Mouse (Mus musculus) neural tube, embryonic 13.5 days (tissue): ENCODE measurements at regions not wholly inside any gene's neighbourhood (a gene's known extent, or its start where the extent isn't known, plus 50 kb on each side); places are given as distances from the start of the nearest gene placed in this dataset.

ENCODE experiments used
- ATAC-seq: fragments of 200-750 bp; cut with Nextera tagmentation; 2 replicates; pipeline ENCODE4 v1.8.0; 2017; ENCODE audit warnings: low read depth, mild to moderate bottlenecking, moderate TSS enrichment, moderate library complexity
- H3K27ac ChIP-seq: fragments of 300-500 bp; sonication (generic); replicated peaks from 2 replicates; pipeline ENCODE4 v1.5.1; 2015; ENCODE audit warnings: moderate library complexity, mild to moderate bottlenecking, inconsistent platforms
- H3K27me3 ChIP-seq: fragments of 300-500 bp; sonication (generic); 2 replicates; pipeline ENCODE4 v1.6.1; 2015; ENCODE audit warnings: mild to moderate bottlenecking, inconsistent platforms
- H3K36me3 ChIP-seq: fragments of 300-500 bp; sonication (generic); 2 replicates; pipeline ENCODE4 v1.6.1; 2015; ENCODE audit warnings: mild to moderate bottlenecking, inconsistent platforms
- H3K4me1 ChIP-seq: fragments of 300-500 bp; sonication (generic); replicated peaks from 2 replicates; pipeline ENCODE4 v1.6.1; 2015; ENCODE audit warnings: inconsistent platforms
- H3K4me2 ChIP-seq: fragments of 300-500 bp; sonication (generic); 2 replicates; pipeline ENCODE4 v1.6.1; 2015; ENCODE audit warnings: inconsistent platforms, mild to moderate bottlenecking, moderate library complexity
- H3K4me3 ChIP-seq: fragments of 300-500 bp; sonication (generic); 2 replicates; pipeline ENCODE4 v1.5.1; 2015; ENCODE audit warnings: mild to moderate bottlenecking, inconsistent platforms
- H3K9ac ChIP-seq: fragments of 300-500 bp; sonication (generic); 2 replicates; pipeline ENCODE4 v1.6.1; 2015; ENCODE audit warnings: moderate library complexity, mild to moderate bottlenecking, inconsistent platforms
- H3K9me3 ChIP-seq: fragments of 300-500 bp; sonication (generic); 2 replicates; pipeline ENCODE4 v1.6.1; 2016; ENCODE audit warnings: inconsistent platforms
- WGBS: fragments of 180-500 bp; shearing (Covaris S2); methylation state at CpG from one replicate; pipeline ENCODE4 v1.1.7; 2015; 5-methylcytosine and 5-hydroxymethylcytosine counted together

- H3K27me3 ChIP-seq = no peaks in the 10 kb centered on the region
- WGBS = 35% methylated on average over 3 of the region's 3 CpGs
- no peak overlapping the region for H3K4me3 ChIP-seq
- H3K9ac ChIP-seq = no peak overlapping the region
- H3K4me1 ChIP-seq = peaks cover 20% of the 10 kb centered on the region
- H3K9me3 ChIP-seq = no peaks in the 10 kb centered on the region
- no peak overlapping the region for H3K4me2 ChIP-seq
- ATAC-seq = peak; percentile 85
- 0 out of 2 replicates have a peak overlapping the region, but pooled peaks have one; percentile 3 for H3K27ac ChIP-seq
- no peaks in the 10 kb centered on the region for H3K36me3 ChIP-seq
Observed at GRCm38 (mm10) chr11:114544212-114544611, 124.1 kb upstream of the Rpl38 start.

DNA sequence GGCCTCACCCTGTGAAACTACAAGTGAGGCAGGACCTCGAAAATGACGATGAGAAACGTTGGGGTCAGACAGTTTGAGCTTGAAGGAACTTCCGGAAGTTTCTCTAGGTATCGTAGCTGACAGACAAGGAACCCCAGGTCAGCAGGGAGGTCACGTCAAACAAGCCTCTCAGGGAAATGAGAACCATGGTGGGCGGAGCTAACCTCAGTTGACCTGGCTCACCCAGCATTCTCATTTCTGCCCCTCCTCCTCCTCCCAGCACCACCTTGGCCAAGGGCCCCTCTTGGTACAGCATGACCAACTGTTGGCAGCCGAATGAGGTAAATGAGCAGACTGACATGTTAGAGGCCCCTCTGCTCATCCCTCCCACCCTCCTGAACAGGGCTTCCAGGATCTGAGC lies 126.2 kb upstream of the Rpl38 start:
- H3K4me3 ChIP-seq = no peak overlapping the region
- H3K27ac ChIP-seq = no peak overlapping the region
- H3K4me1 ChIP-seq = peaks cover 31% of the 10 kb centered on the region
- no peak overlapping the region for H3K4me2 ChIP-seq
- H3K9me3 ChIP-seq = no peaks in the 10 kb centered on the region
- no peaks in the 10 kb centered on the region for H3K36me3 ChIP-seq
- 79% methylated on average over 8 of the region's 8 CpGs for WGBS
- H3K27me3 ChIP-seq = no peaks in the 10 kb centered on the region
- no peak overlapping the region for H3K9ac ChIP-seq
- ATAC-seq = no peak

DNA sequence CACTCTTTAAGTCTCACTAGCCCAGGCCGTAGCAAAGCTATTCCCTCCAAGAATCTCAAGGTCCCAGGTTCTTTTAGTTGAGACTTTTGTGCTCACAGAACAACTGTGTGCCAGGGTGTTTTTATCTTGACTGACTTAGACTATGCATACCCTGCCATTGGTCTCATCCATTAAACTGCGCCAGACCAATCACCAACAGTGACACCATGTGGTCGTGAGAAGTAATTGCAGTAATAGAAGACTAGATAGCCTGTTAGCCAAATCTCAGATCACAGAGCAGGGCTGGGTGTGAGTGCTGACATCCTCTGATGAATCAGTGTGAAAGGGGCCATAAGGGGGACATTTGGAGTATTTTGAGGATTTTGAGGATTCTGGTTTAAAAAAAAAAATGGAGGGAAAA lies 127.8 kb upstream of the Rpl38 start:
- H3K36me3 ChIP-seq = no peaks in the 10 kb centered on the region
- peaks cover 40% of the 10 kb centered on the region for H3K4me1 ChIP-seq
- no peaks in the 10 kb centered on the region for H3K27me3 ChIP-seq
- no peak for ATAC-seq
- H3K4me2 ChIP-seq = no peak overlapping the region
- H3K27ac ChIP-seq = no peak overlapping the region
- no peaks in the 10 kb centered on the region for H3K9me3 ChIP-seq
- no peak overlapping the region for H3K4me3 ChIP-seq
- WGBS = 66% methylated on average over 3 of the region's 3 CpGs
- H3K9ac ChIP-seq = no peak overlapping the region

DNA sequence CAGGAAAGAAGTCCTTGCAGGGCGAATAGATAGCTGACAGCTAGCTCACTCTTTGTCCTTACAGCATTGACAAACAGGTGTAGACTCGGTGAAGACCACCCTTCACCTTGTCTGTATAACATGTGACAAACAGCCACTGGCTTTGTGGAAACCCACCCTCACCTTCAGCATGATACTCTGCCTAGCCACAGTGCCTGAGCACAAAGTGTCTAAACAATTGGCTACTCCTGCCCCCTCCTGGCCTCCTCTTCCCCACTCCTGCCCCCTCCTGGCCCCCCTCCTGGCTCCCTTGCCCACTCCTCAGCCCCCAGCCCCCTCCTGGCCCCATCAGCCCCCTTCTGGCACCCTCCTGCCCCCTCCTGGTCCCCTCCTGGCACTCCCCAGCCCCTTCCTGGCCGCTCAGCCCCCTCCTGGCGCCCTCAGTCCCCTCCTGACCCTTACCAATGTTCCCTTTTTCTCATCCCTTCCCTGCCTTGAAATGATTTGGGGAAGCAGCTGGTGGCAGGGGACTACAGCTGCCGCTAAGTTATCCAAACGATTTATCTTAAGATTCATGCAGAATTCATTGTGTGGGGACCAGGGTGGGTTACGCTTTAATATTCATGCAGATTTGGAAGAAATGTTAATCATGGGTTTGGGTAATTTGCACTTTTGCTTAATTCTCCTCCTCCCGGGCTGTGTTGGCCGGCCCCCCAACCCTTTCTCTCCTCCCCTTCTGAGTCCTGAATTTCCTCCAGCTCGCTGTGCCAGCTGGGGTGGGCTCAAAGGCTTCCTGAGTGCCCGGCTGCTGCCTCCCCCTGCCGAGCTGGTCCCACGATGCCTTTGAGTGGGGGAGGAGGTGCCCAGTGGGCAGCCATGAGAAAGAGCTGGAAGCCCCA lies 131.5 kb upstream of the Rpl38 start:
- Histone ChIP-seq H3K9me3 (no peaks in the 10 kb centered on the region), H3K9ac (no peak overlapping the region), H3K27ac (peak overlapping the region; percentile 34; the same call in 1 of the 2 replicates), H3K4me1 (peaks cover 29% of the 10 kb centered on the region), H3K27me3 (no peaks in the 10 kb centered on the region), H3K4me2 (no peak overlapping the region), H3K36me3 (no peaks in the 10 kb centered on the region), H3K4me3 (no peak overlapping the region)
- 14% methylated on average over 13 of the region's 13 CpGs for WGBS
- ATAC-seq = peak; percentile 64

DNA sequence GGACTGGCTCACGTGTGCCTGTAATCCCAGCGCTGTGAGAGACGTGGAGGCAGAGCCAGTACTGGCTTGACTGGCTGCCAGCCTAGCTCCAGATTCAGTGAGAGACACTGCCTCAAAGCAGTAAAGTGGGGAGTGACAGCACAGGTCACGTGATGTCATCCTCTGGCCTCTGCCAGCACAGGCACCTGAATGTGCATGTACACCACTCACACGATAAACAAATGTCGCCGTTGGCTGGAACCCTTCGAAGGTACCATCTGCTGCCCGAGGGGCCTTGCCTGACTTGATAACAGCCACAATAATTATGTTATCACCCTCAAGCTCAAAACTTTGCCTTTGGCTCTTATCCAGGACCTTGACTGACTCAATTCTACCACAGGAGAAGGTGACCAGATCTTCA lies 132.4 kb upstream of the Rpl38 start:
- Histone ChIP-seq H3K4me2 (no peak overlapping the region), H3K27ac (no peak overlapping the region), H3K27me3 (no peaks in the 10 kb centered on the region), H3K4me3 (no peak overlapping the region), H3K4me1 (peaks cover 29% of the 10 kb centered on the region), H3K9ac (no peak overlapping the region), H3K9me3 (no peaks in the 10 kb centered on the region), H3K36me3 (no peaks in the 10 kb centered on the region)
- 88% methylated on average over 9 of the region's 9 CpGs for WGBS
- ATAC-seq = no peak

DNA sequence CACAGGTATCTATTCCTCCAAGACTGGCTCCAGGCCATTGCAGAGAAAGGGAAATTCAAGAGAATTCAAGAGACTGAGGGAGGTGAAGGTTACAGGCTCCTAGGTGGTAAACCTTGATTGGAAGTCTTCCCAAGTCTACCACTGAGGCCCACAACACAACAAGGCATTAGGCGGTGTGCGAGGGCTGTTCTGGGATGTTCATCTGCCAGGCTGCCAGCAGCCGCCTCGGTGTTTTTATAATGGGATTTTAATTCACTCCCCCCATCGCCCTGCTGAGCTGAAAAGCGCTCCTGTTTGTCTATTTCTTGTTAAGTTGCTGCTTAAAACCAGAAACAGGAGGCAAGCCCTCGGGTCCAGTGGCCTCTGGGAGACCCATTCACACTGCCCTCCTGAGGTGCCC lies 133.9 kb upstream of the Rpl38 start:
- Histone ChIP-seq H3K27ac (no peak overlapping the region), H3K36me3 (no peaks in the 10 kb centered on the region), H3K4me1 (peaks cover 29% of the 10 kb centered on the region), H3K4me2 (no peak overlapping the region), H3K4me3 (no peak overlapping the region), H3K27me3 (no peaks in the 10 kb centered on the region), H3K9ac (no peak overlapping the region), H3K9me3 (no peaks in the 10 kb centered on the region)
- ATAC-seq = no peak
- 62% methylated on average over 7 of the region's 7 CpGs for WGBS

- no peak for ATAC-seq
- Histone ChIP-seq H3K4me3 (no peak overlapping the region), H3K27ac (no peak overlapping the region), H3K36me3 (no peaks in the 10 kb centered on the region), H3K9me3 (no peaks in the 10 kb centered on the region), H3K9ac (no peak overlapping the region), H3K27me3 (no peaks in the 10 kb centered on the region), H3K4me2 (no peak overlapping the region), H3K4me1 (peaks cover 15% of the 10 kb centered on the region)
- 54% methylated on average over 4 of the region's 4 CpGs for WGBS
Observed at GRCm38 (mm10) chr11:114531241-114531765, 137.0 kb upstream of the Rpl38 start.

GRCm38 (mm10) chr11:114528937-114529772 lies 139.2 kb upstream of the Rpl38 start:
- Histone ChIP-seq H3K9me3 (no peaks in the 10 kb centered on the region), H3K9ac (no peak overlapping the region), H3K36me3 (no peaks in the 10 kb centered on the region), H3K27ac (0 out of 2 replicates have a peak overlapping the region, but pooled peaks have one; percentile 9), H3K4me3 (no peak overlapping the region), H3K27me3 (no peaks in the 10 kb centered on the region), H3K4me2 (no peak overlapping the region), H3K4me1 (0 out of 2 replicates have a peak, but pooled peaks cover 6% of the 10 kb centered on the region)
- 41% methylated on average over 10 of the region's 10 CpGs for WGBS
- ATAC-seq = no peak

DNA sequence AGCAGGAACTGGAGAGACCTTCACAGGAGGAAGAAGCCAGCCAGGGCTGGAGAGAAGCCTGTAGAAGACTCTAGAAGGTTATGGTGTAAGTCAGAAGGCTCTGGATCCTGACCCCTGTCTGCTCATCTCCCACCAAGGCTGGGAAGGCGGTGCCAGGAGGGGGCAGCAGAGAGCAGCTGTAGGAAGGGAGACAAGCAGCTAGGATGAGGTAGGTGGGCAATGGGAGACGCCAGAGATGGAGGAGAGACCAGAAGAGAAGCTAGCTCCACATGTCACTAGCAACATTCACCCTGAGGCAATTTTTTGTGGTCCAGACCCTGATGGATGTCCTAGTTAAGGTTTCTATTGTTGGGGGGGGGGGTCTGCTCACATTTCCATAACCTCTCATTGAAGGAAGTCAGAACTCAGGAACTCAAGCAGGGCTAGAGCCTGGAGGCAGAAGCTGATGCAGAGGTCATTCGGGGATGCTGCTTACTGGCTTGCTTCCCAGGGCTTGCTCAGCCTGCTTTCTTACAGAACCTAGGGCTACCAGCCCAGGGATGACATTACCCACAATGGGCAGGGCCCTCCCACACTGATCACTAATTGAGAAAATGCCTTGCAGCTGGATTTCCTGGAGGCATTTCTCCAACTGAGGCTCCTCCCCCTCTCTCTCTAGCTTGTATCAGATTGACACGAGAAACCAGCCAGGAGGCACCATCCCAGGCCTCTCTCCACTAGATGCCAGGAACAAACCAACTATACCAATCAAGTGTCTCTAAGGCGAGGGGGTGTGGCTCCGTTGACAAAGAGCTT lies 144.7 kb upstream of the Rpl38 start:
- H3K4me1 ChIP-seq = peaks cover 8% of the 10 kb centered on the region
- no peak overlapping the region for H3K9ac ChIP-seq
- ATAC-seq = peak; percentile 36; the same call in 1 of the 2 replicates
- no peaks in the 10 kb centered on the region for H3K36me3 ChIP-seq
- no peaks in the 10 kb centered on the region for H3K9me3 ChIP-seq
- H3K4me3 ChIP-seq = no peak overlapping the region
- no peaks in the 10 kb centered on the region; the same call in 1 of the 2 replicates for H3K27me3 ChIP-seq
- no peak overlapping the region for H3K4me2 ChIP-seq
- no peak overlapping the region for H3K27ac ChIP-seq
- 47% methylated on average over 6 of the region's 6 CpGs for WGBS

DNA sequence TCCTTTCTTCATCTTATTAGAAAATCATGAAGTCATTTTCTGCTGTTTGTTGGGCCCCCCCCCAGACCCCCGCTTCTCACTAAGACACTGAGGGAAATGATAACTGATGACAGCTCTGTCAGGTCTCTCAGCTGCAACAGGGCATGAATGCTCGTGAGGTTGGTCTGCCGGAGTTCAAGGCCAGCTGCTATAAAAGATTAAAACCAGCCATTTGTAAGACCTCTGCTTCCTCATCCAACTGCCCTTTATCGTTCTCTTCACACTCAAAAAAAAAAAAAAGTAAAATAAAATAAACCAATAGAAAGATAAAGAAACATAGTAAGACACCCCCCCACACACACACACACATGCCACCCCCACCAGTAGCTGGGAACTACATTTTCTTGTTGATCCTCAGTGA lies 153.0 kb upstream of the Rpl38 start:
- Histone ChIP-seq H3K9ac (no peak overlapping the region), H3K36me3 (no peaks in the 10 kb centered on the region), H3K4me3 (no peak overlapping the region), H3K4me1 (peaks cover 23% of the 10 kb centered on the region), H3K27me3 (peaks cover 5% of the 10 kb centered on the region; the same call in 1 of the 2 replicates), H3K4me2 (no peak overlapping the region), H3K27ac (no peak overlapping the region), H3K9me3 (no peaks in the 10 kb centered on the region)
- ATAC-seq = no peak
- 58% methylated on average over 4 of the region's 4 CpGs for WGBS

- H3K4me3 ChIP-seq = no peak overlapping the region
- no peak; the same call in 1 of the 2 replicates for ATAC-seq
- H3K27me3 ChIP-seq = peaks cover 5% of the 10 kb centered on the region; the same call in 1 of the 2 replicates
- no peaks in the 10 kb centered on the region for H3K36me3 ChIP-seq
- 88% methylated on average over 2 of the region's 2 CpGs for WGBS
- H3K4me1 ChIP-seq = peaks cover 23% of the 10 kb centered on the region
- no peak overlapping the region for H3K27ac ChIP-seq
- H3K9ac ChIP-seq = no peak overlapping the region
- H3K9me3 ChIP-seq = no peaks in the 10 kb centered on the region
- H3K4me2 ChIP-seq = no peak overlapping the region
Observed at GRCm38 (mm10) chr11:114514126-114514525, 154.2 kb upstream of the Rpl38 start.
